Mouse (Mus musculus) kidney, embryonic 15.5 days (tissue): ENCODE measurements around the gene Gm20835. TPM values are rescaled to one million over a fixed set of nuclear protein-coding genes. Genes with fewer than 3 reads are reported as not detected.
"Not testable (repeated sequence)": the region's sequence is repeated elsewhere in the genome, so short reads cannot be mapped to it uniquely, and the experiment has no call there.

Source experiments
- ATAC-seq: fragments of 200-750 bp; cut with Nextera tagmentation; replicated peaks from 2 replicates; pipeline ENCODE4 v1.8.0; 2017; ENCODE audit warnings: moderate TSS enrichment; ENCODE audit not compliant: low FRiP score
- H3K27ac ChIP-seq: fragments of 300-500 bp; sonication (generic); 2 replicates; pipeline ENCODE4 v1.5.1; 2015; ENCODE audit warnings: mild to moderate bottlenecking, inconsistent platforms
- H3K27me3 ChIP-seq: fragments of 300-500 bp; sonication (generic); 2 replicates; pipeline ENCODE4 v1.6.1; 2015; ENCODE audit warnings: inconsistent platforms
- H3K36me3 ChIP-seq: fragments of 300-500 bp; sonication (generic); 2 replicates; pipeline ENCODE4 v1.6.1; 2015; ENCODE audit warnings: inconsistent platforms
- H3K4me1 ChIP-seq: fragments of 300-500 bp; sonication (generic); 2 replicates; pipeline ENCODE4 v1.6.1; 2015; ENCODE audit warnings: inconsistent platforms
- H3K4me2 ChIP-seq: fragments of 300-500 bp; sonication (generic); 2 replicates; pipeline ENCODE4 v1.6.1; 2015; ENCODE audit warnings: moderate library complexity, mild to moderate bottlenecking, inconsistent platforms
- H3K4me3 ChIP-seq: fragments of 300-500 bp; sonication (generic); replicated peaks from 2 replicates; pipeline ENCODE4 v1.5.1; 2015; ENCODE audit warnings: mild to moderate bottlenecking, inconsistent platforms
- H3K9ac ChIP-seq: fragments of 300-500 bp; sonication (generic); 2 replicates; pipeline ENCODE4 v1.6.1; 2015; ENCODE audit warnings: mild to moderate bottlenecking, inconsistent platforms
- H3K9me3 ChIP-seq: fragments of 300-500 bp; sonication (generic); replicated peaks from 2 replicates; pipeline ENCODE4 v1.6.1; 2016; ENCODE audit warnings: inconsistent platforms
- WGBS: fragments of 180-500 bp; shearing (Covaris S2); methylation state at CpG from one replicate; pipeline ENCODE4 v1.1.7; 2015; ENCODE audit warnings: mixed read lengths; 5-methylcytosine and 5-hydroxymethylcytosine counted together
- polyA plus RNA-seq: library from polyadenylated mRNA; unstranded; fragments of >200 nt; fragmentation: Nextera tagmentation; extraction: Ambion mirVana; gene quantifications from 2 replicates; pipeline ENCODE4 v1.2.1, GENCODE M21; 2015

The Gm20835 gene
- not detected in 2 replicates for polyA plus RNA-seq

- not testable (repeated sequence) for H3K27me3 ChIP-seq, H3K36me3 ChIP-seq, H3K4me2 ChIP-seq, ATAC-seq, H3K9ac ChIP-seq, H3K4me3 ChIP-seq, H3K27ac ChIP-seq, H3K4me1 ChIP-seq, H3K9me3 ChIP-seq
- WGBS: no CpG with 5 or more reads among the region's 6 CpGs
Observed at GRCm38 (mm10) chrY:36735190-36735589, at the start of gene Gm20835. Gene Gm20835 (minus strand): TSS chrY:36735290.
